Mouse (Mus musculus) activated CD4-positive, CD25-positive, alpha-beta regulatory T cell, adult 9 weeks (primary cell): Measurements from ENCODE around the gene Pxt1. TPM values are rescaled to one million over a fixed set of nuclear protein-coding genes. Genes with fewer than 3 reads are reported as not detected.

Experiments
- polyA plus RNA-seq: library from polyadenylated mRNA; unstranded; fragments of 100-300 nt; shearing (Covaris generic); gene quantifications from one replicate; pipeline ENCODE4 v1.2.1, GENCODE M21; 2017

The Pxt1 gene
- polyA plus RNA-seq, result not detected

GRCm38 (mm10) chr17:28943740-28944139 is at the start of gene Pxt1:
Gene Pxt1 (minus strand): TSS chr17:28943840.

GRCm38 (mm10) chr17:28951831-28952799 is 8.5 kb upstream of the Pxt1 start, which contains the start of gene Kctd20:
Gene Kctd20 (plus strand): TSS chr17:28951950.

GRCm38 (mm10) chr17:28915060-28915628 is 28.5 kb downstream of the Pxt1 start, which contains the start of gene 4930539E08Rik:
Gene 4930539E08Rik (minus strand): TSS chr17:28915324.

Other genes starting within 250 kb of the Pxt1 start
- 4.1 TPM for gene AC170998.1, start 217.8 kb downstream of the Pxt1 start, polyA plus RNA-seq
- not detected for gene Mapk13, start 174.5 kb downstream of the Pxt1 start, polyA plus RNA-seq
- gene Brpf3, start 142.8 kb downstream of the Pxt1 start, polyA plus RNA-seq, result 2.5 TPM
- gene Pnpla1, start 85.4 kb downstream of the Pxt1 start, polyA plus RNA-seq, result not detected
- gene 4930539E08Rik, start 28.5 kb downstream of the Pxt1 start, polyA plus RNA-seq, result 3.1 TPM
- gene Kctd20, start 8.1 kb upstream of the Pxt1 start, polyA plus RNA-seq, result 92.2 TPM
- 252 TPM for gene Stk38, start 64.2 kb upstream of the Pxt1 start, polyA plus RNA-seq
- gene Srsf3, start 88.8 kb upstream of the Pxt1 start, polyA plus RNA-seq, result 545 TPM
- gene Cdkn1a, start 147.1 kb upstream of the Pxt1 start, polyA plus RNA-seq, result 5.0 TPM
- not detected for gene Rab44, start 170.3 kb upstream of the Pxt1 start, polyA plus RNA-seq